Mouse (Mus musculus): ENCODE data around the gene Cul9.
"Not testable (repeated sequence)": the region's sequence is repeated elsewhere in the genome, so short reads cannot be mapped to it uniquely, and the experiment has no call there.

Gene Cul9

DNA sequence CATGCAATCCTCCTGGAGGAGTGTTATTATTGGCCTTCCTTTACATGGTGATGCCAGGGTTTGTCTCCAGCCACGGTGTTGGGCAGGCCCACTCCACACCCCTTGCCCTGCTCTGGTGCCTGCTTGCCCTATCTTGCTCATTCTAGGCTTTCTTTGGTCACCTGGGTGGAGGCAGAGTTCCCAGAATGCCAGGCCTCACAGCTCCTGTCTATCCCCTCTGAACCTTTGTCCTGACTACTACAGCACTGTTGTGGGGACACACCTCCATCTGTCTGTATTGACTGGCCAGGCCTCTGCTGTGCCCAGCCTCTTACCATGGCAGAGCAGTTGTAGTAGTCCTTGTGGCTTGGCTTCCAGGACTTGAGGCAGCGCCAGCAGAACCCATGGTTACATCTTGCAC, 43.4 kb downstream of the Cul9 start:
- in situ Hi-C loops (cut with MboI), result no loop called here

- in situ Hi-C loops (cut with MboI), result no loop called here
These were observed 48.2 kb downstream of the Cul9 start for GRCm38 (mm10) chr17:46497956-46498355.

GRCm38 (mm10) chr17:46496623-46497434, 49.4 kb downstream of the Cul9 start, which contains the start of gene Dnph1:
Gene Dnph1, plus strand, starts transcription at chr17:46496711.
- in situ Hi-C loops (cut with MboI), result no loop called here

DNA sequence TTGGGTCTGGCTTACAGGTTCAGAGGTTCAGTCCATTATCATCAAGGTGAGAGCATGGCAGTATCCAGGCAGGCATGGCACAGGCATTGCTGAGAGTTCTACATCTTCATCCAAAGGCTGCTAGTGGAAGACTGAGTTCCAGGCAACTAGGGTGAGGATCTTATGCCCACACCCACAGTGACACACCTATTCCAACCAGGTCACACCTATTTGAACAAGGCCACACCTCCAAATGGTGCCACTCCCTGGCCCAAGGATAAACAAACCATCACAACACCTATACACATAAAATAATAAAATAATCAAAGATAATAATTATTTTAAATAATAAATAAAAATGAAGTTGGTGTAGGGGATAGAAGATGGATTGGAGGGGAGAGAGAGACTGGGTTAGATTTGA, 50.1 kb downstream of the Cul9 start:
- in situ Hi-C loops (cut with MboI), result not testable (repeated sequence)

- in situ Hi-C loops (cut with MboI), result no loop called here
These were observed 50.7 kb downstream of the Cul9 start for GRCm38 (mm10) chr17:46495486-46495885.

- in situ Hi-C loops (cut with MboI), result no loop called here
These were observed 58.8 kb downstream of the Cul9 start, which contains the start of gene Ttbk1 for GRCm38 (mm10) chr17:46487431-46487830. Gene Ttbk1, minus strand, starts transcription at chr17:46487675.

DNA sequence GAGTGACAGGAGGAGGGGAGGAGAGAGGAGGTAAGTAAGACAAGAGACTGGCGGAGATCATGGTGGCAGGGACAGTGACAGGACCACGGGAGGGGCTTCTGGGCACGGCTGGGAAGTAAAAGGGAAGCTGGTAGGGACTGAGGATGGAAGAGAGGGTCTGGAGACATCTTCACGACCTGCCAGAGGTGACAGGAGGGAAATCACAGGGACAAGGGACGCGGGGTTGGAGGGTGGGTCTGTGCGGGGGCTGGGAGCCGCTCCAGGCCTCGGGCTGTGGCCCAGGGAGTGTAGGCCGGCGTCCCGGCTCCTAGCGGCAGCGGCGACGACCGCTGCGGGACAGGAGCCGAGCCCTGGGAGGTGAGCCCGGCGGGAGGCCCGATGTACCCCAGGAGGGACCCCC, 59.2 kb downstream of the Cul9 start:
- in situ Hi-C loops (cut with MboI), result no loop called here

DNA sequence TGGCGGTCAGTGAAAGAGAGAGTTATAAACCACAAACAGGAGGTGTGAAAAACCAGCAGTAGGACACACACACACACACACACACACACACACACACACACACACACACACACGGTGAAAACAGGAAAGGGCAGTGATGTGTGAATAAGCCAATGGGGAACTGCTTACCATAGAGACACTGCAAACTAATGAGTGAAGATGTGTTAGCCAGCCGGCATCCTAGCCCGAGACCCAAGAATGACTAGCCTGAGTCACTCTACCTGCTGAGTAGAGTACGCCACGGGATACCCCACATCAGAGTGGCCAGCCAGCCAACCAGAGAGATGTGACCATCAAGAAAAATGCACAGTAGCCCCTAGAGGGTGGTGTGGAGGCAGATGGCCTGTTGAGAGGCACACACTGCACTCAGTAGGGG, 61.7 kb downstream of the Cul9 start:
- in situ Hi-C loops (cut with MboI), result no loop called here

DNA sequence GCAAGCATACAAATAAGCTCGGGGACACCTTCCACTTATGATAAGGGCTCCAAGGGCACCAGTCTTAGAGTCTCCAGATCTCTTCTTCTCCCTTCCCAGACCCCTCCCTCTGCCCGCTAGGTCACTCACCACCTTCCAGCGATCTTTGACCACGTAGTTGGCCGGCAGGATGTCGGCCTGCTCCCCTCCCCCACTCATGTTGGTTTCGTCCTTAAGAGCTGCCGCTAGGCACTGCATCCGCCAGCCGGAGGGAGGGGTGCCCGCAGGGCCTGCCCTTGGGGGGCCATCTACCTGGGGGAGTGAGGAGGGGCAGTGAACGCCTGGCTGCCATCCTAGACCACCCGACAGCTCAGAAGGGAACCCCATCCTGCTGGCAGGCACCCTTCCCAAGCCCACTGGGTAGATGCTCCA, 62.2 kb downstream of the Cul9 start:
- in situ Hi-C loops (cut with MboI), result no loop called here

DNA sequence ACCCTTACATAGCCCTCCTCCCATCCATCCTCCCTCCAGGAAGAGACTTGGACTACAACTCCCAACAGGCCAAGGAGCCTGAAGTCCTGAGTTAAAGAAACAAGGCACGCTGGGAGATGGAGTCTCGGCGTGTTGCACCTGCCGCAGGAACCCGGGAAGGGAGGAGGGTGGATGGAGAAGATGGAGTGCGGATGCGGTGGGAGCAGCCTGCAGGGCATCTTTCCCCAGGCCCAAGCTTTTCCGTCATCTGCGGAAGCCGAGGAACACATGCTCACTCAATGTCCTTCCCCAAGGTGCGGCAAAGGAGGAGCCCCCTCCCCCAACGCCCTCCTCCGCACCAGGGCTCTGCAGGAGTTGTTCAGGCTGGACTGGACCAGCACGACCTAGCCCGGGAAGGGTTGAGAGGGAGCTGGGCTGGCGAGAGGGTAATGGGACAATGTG, 62.6 kb downstream of the Cul9 start:
- in situ Hi-C loops (cut with MboI), result no loop called here

DNA sequence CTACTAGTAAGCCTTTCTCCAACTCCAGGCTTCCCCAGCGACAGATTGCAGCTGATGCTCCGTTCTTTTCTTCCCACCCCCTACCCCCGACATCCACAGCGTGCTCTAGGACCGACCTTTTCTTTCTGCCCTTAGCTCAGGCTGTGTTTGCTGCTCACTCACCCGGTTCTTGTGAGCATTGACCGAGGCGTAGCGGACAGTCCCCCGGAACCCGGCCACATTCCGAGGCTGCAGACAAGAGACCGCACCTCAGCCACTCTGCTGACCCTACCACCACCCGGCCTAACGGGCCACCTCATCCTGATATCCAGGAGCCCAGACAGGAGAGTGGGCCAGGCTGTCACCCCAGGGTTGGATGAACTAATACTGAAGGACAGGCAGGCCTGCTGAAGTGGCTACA, 68.9 kb downstream of the Cul9 start:
- in situ Hi-C loops (cut with MboI), result no loop called here

GRCm38 (mm10) chr17:46476601-46477000, 69.6 kb downstream of the Cul9 start:
- in situ Hi-C loops (cut with MboI), result no loop called here

GRCm38 (mm10) chr17:46467830-46468229, 78.4 kb downstream of the Cul9 start:
- in situ Hi-C loops (cut with MboI), result no loop called here

GRCm38 (mm10) chr17:46462226-46462625, 84.0 kb downstream of the Cul9 start:
- in situ Hi-C loops (cut with MboI), result no loop called here

GRCm38 (mm10) chr17:46461347-46461746, 84.8 kb downstream of the Cul9 start:
- in situ Hi-C loops (cut with MboI), result no loop called here

- in situ Hi-C loops (cut with MboI), result no loop called here
These were observed 85.5 kb downstream of the Cul9 start for GRCm38 (mm10) chr17:46460673-46461072.

- in situ Hi-C loops (cut with MboI), result no loop called here
These were observed 87.7 kb downstream of the Cul9 start for GRCm38 (mm10) chr17:46458439-46458838.

GRCm38 (mm10) chr17:46457791-46458190, 88.4 kb downstream of the Cul9 start:
- in situ Hi-C loops (cut with MboI), result no loop called here

- in situ Hi-C loops (cut with MboI), result no loop called here
These were observed 91.0 kb downstream of the Cul9 start for GRCm38 (mm10) chr17:46455110-46455691.

DNA sequence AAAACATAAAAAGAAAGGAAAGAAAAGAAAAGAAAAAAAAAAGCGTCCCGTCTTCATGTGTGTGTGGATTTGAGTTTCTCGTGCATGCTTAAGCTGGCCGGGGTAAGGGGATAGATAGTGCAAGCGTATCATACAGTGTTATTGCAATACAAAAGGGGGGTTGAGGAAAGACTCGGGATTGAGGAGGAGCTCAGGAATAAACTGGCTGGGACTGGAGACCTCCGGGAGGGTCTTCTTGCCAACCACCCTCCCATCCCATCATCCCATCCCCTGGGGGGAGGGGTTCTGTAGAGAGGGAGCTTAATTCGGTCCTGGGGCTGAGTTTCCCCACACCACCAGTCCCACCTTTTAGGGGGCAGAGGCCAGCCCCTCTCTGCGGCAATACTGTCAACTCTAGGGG, 91.6 kb downstream of the Cul9 start:
- in situ Hi-C loops (cut with MboI), result no loop called here

- in situ Hi-C loops (cut with MboI), result no loop called here
These were observed 92.2 kb downstream of the Cul9 start for GRCm38 (mm10) chr17:46453970-46454411.

- in situ Hi-C loops (cut with MboI), result no loop called here
These were observed 92.8 kb downstream of the Cul9 start for GRCm38 (mm10) chr17:46453302-46453948.

DNA sequence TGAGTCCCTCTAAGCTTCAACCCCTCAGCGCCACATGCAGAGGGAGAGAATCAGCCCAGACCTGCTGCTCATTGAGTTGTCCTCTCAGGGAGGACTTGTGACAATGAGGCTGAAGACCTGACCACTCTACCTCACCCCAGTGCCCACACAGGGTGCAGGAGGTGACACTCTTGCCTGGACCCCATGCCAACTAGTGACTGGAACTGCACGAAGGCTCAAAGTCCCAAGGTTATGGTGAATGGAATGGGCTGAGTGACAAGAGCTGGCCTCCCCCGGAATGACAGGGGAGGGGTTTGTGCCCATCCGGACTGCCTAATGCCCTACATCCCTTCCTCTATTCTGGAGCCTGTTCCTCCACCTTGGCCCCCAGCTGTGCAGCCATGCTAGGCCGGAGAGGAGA, 93.5 kb downstream of the Cul9 start:
- in situ Hi-C loops (cut with MboI), result no loop called here

All from mature B cell (primary cell).